Mouse (Mus musculus) monocyte, adult 59 days (primary cell): Measurements from ENCODE around the gene Aunip. TPM values are rescaled to one million over a fixed set of nuclear protein-coding genes. Genes with fewer than 3 reads are reported as not detected.

Experiments
- total RNA-seq, 2 experiments: library from RNA; stranded (reverse); gene quantifications; one replicate each; pipeline ENCODE4 v1.2.4; 2023

The Aunip gene
- not detected for total RNA-seq

GRCm38 (mm10) chr4:134510845-134511411 is at the start of gene Aunip:
Aunip (plus strand) TSS chr4:134510999.

GRCm38 (mm10) chr4:134468215-134468575 is 42.6 kb upstream of the Aunip start, which contains the start of gene Stmn1:
Stmn1 (plus strand) TSS chr4:134468320.

GRCm38 (mm10) chr4:134496595-134497210 is 14.1 kb upstream of the Aunip start, which contains the start of gene Paqr7:
Paqr7 (plus strand) TSS chr4:134496697.

GRCm38 (mm10) chr4:134534932-134535786 is 24.4 kb downstream of the Aunip start, which contains the start of gene Mtfr1l:
Mtfr1l (minus strand) TSS chr4:134535387.

GRCm38 (mm10) chr4:134551494-134552316 is 40.9 kb downstream of the Aunip start, which contains the start of gene Selenon:
Selenon (minus strand) TSS chr4:134552166.

Other genes with a start within 250 kb of the Aunip start
- gene Pdik1l, start 223.1 kb upstream of the Aunip start, total RNA-seq = 10 to 100 TPM in 1 of 2 experiments, 1 to 10 TPM in 1; 9.4 to 10.7 TPM
- not detected for gene Trim63, start 195.9 kb upstream of the Aunip start, total RNA-seq
- gene Slc30a2, start 167.8 kb upstream of the Aunip start, total RNA-seq = not detected
- under 1 TPM; 0.10 to 0.39 TPM for gene Extl1, start 127.1 kb upstream of the Aunip start, total RNA-seq
- 1 to 10 TPM; 2.5 to 3.1 TPM for gene Pafah2, start 114.7 kb upstream of the Aunip start, total RNA-seq
- gene Stmn1, start 42.7 kb upstream of the Aunip start, total RNA-seq = 1 to 10 TPM; 5.8 to 9.0 TPM
- gene Paqr7, start 14.3 kb upstream of the Aunip start, total RNA-seq = 10 to 100 TPM; 11.4 to 12.1 TPM
- 10 to 100 TPM; 36.3 to 43.1 TPM for gene Mtfr1l, start 24.4 kb downstream of the Aunip start, total RNA-seq
- 10 to 100 TPM; 23.7 to 33.2 TPM for gene Selenon, start 41.2 kb downstream of the Aunip start, total RNA-seq
- 10 to 100 TPM; 46.3 to 49.3 TPM for gene Man1c1, start 193.3 kb downstream of the Aunip start, total RNA-seq